Mouse (Mus musculus) cortical plate, adult 2 months (tissue): ENCODE measurements around the gene Ptges3l.
"Not testable (repeated sequence)": the region's sequence is repeated elsewhere in the genome, so short reads cannot be mapped to it uniquely, and the experiment has no call there.

Source experiments
- CTCF ChIP-seq: fragments of 200-500 bp; IDR thresholded peaks from 2 replicates; pipeline ENCODE4 v1.5.1; 2011; ENCODE audit warnings: mild to moderate bottlenecking, control low read depth, low read length; ENCODE audit not compliant: insufficient read depth; ENCODE audit errors: extremely low read depth
- POLR2A ChIP-seq: fragments of 200-500 bp; IDR thresholded peaks from 2 replicates; pipeline ENCODE4 v1.6.1; 2011; ENCODE audit warnings: mild to moderate bottlenecking, low read length, control low read depth; ENCODE audit not compliant: insufficient read depth; ENCODE audit errors: extremely low read depth

DNA sequence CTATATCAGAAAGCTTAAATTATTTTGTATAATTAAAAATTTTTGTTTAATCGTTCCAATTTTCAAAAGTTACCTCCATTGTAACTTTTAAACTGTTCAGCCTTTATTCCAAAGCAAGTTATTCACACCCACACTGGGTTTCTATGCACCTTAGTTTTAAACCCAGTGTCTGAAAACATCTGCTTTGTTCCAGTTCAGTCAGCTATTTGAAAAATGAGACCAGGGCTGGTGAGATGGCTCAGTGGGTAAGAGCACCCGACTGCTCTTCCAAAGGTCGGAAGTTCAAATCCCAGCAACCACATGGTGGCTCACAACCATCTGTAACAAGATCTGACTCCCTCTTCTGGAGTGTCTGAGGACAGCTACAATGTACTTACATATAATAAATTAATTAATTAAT lies 12.9 kb upstream of the Ptges3l start:
- TF ChIP-seq CTCF, POLR2A: not testable (repeated sequence)
